Mouse (Mus musculus) liver, embryonic 13.5 days (tissue): ENCODE measurements around the gene Nrcam. TPM values are rescaled to one million over a fixed set of nuclear protein-coding genes. Genes with fewer than 3 reads are reported as not detected.
A peak's percentile ranks its signal among the peaks of the same experiment; 100 is the strongest.

Source experiments
- ATAC-seq: fragments of 200-750 bp; cut with Nextera tagmentation; 2 replicates; pipeline ENCODE4 v1.8.0; 2017; ENCODE audit warnings: low read depth, mild to moderate bottlenecking, moderate number of reproducible peaks, moderate library complexity
- DNase-seq: peaks from one replicate; pipeline ENCODE4 v3.0.0; 2022
- H3K27ac ChIP-seq: fragments of 300-500 bp; sonication (generic); 2 replicates; pipeline ENCODE4 v1.5.1; 2015; ENCODE audit warnings: moderate library complexity, mild to moderate bottlenecking, inconsistent platforms
- H3K27me3 ChIP-seq: fragments of 300-500 bp; sonication (generic); 2 replicates; pipeline ENCODE4 v1.6.1; 2015; ENCODE audit warnings: mild to moderate bottlenecking, inconsistent platforms
- H3K36me3 ChIP-seq: fragments of 300-500 bp; sonication (generic); 2 replicates; pipeline ENCODE4 v1.6.1; 2015; ENCODE audit warnings: mild to moderate bottlenecking, inconsistent platforms
- H3K4me1 ChIP-seq: fragments of 300-500 bp; sonication (generic); replicated peaks from 2 replicates; pipeline ENCODE4 v1.6.1; 2015; ENCODE audit warnings: inconsistent platforms
- H3K4me2 ChIP-seq: fragments of 300-500 bp; sonication (generic); 2 replicates; pipeline ENCODE4 v1.6.1; 2015; ENCODE audit warnings: inconsistent platforms, mild to moderate bottlenecking, moderate library complexity
- H3K4me3 ChIP-seq: fragments of 300-500 bp; sonication (generic); replicated peaks from 2 replicates; pipeline ENCODE4 v1.5.1; 2015; ENCODE audit warnings: mild to moderate bottlenecking, inconsistent platforms
- H3K9ac ChIP-seq: fragments of 300-500 bp; sonication (generic); 2 replicates; pipeline ENCODE4 v1.6.1; 2015; ENCODE audit warnings: mild to moderate bottlenecking, inconsistent platforms
- H3K9me3 ChIP-seq: fragments of 300-500 bp; sonication (generic); replicated peaks from 2 replicates; pipeline ENCODE4 v1.6.1; 2016; ENCODE audit warnings: inconsistent platforms
- WGBS: fragments of 180-500 bp; shearing (Covaris S2); methylation state at CpG from one replicate; pipeline ENCODE4 v1.1.7; 2015; ENCODE audit not compliant: insufficient replicate concordance; 5-methylcytosine and 5-hydroxymethylcytosine counted together
- polyA plus RNA-seq: library from polyadenylated mRNA; unstranded; fragments of >200 nt; fragmentation: Nextera tagmentation; extraction: Ambion mirVana; gene quantifications from 2 replicates; pipeline ENCODE4 v1.2.1, GENCODE M21; 2015

Gene Nrcam
- polyA plus RNA-seq, 1 experiment from 2014 or later: 0.36 TPM

DNA sequence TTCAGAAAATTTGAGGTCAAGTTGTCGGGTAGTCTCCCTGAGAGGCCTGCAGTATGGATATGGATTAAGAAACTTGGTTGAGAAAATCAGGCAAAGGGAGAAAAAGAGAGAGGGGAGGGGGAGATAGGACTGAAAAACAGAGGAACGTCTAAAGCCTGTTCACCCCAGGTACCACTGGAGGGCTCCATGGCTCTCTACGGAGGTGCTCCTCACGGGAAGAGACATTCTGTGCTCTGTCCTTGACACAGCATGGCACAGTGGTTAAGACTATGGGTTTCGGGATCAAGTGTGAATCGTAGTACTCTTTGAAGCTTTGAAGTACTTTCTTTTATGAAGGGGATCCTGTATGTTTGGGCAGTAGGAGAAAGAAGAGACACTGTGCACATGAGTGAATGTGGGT is 1.2 kb upstream of the Nrcam start:
- no peaks in the 10 kb centered on the region for H3K36me3 ChIP-seq
- 32% methylated on average over 6 of the region's 6 CpGs for WGBS
- DNase-seq: no peak
- peaks cover 44% of the 10 kb centered on the region for H3K27me3 ChIP-seq
- no peak for ATAC-seq
- H3K4me1 ChIP-seq: peaks cover 9% of the 10 kb centered on the region; the same call in 1 of the 2 replicates
- no peak overlapping the region for H3K27ac ChIP-seq
- H3K4me2 ChIP-seq: no peak overlapping the region
- no peak overlapping the region for H3K4me3 ChIP-seq
- no peak overlapping the region for H3K9ac ChIP-seq
- no peaks in the 10 kb centered on the region for H3K9me3 ChIP-seq

DNA sequence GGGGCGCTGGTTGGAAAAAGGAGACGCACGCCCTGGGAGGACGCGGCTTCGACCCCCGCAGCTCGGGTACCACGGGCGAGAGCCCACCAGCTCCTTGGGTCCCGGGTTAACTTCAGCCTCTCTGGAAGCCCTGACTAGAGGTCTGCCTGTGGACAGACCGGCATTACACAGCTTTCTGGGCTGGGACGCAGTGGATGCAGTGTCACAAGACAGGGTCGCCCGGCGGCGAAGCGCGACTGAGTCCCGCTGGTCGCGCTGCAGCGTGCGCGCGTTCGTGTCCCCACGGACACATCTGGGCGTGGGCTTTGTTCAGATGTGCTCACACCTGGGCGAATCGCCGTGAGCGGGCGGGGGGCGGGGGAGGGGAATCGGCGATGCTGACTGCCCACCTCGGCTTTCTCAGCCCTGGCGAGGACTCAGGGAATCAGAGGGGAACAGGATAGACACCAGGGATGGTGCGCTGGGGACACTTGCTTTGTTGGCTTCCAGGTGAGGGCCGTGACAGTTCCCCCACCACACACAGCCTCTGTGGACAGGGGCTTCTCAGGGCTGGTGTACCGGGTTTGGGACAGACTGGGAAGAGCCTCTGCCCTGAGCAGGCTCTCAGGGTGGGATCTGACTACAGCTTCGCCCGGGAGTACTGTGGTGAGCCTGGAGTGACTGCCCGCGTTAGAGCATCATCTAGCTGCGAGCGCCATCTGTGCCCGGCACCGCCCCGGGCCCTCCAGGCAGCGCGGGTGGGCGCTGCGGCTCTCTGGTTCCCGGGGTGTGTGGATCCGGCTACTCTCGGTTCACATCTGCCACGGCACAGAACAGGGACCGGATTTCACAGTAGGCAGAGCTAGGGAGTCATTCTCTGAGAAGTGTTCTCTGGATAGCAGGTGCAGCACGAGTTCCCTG is 881 bp downstream of the Nrcam start:
- ATAC-seq (0 out of 2 replicates have a peak, but pooled peaks have one; percentile 23), DNase-seq (no peak)
- under 1% methylated on average over 61 of the region's 61 CpGs for WGBS
- Histone ChIP-seq H3K9me3 (no peaks in the 10 kb centered on the region), H3K9ac (no peak overlapping the region), H3K4me2 (peak overlapping the region; percentile 72), H3K4me1 (peaks cover 9% of the 10 kb centered on the region; the same call in 1 of the 2 replicates), H3K27me3 (peaks cover 44% of the 10 kb centered on the region), H3K4me3 (peak overlapping the region; percentile 56), H3K36me3 (no peaks in the 10 kb centered on the region), H3K27ac (no peak overlapping the region)

- Histone ChIP-seq H3K4me1 (peaks cover 9% of the 10 kb centered on the region; the same call in 1 of the 2 replicates), H3K27ac (no peak overlapping the region), H3K4me2 (peak overlapping the region; percentile 72), H3K27me3 (peaks cover 44% of the 10 kb centered on the region), H3K4me3 (peak overlapping the region; percentile 56; the same call in 1 of the 2 replicates), H3K9me3 (no peaks in the 10 kb centered on the region), H3K9ac (no peak overlapping the region), H3K36me3 (no peaks in the 10 kb centered on the region)
- DNase-seq (no peak), ATAC-seq (no peak)
- WGBS: under 1% methylated on average over 9 of the region's 9 CpGs
Observed at GRCm38 (mm10) chr12:44330216-44330719, 1.6 kb downstream of the Nrcam start.

DNA sequence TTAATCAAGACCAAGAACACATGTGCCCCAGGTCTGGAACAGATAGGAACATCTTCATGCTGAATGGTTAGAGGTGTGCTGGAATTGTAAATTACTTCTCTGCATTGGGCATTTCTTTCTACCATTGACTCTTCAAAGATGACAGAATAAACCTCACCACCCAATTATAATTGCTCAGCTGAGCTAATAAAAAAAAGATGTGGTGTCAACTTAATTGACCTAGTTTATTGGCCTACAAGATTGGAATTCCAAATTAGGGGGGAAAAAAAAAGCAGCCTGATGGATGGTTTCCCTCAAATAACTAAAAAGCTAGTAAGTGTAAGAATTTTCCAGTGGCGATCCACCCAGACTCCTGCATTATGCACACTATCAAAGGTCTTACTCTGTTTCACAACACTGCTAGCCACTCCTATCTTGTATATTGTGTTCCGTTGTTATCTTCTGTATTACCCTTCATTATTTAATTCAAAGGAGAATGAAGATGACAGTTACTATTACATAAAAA is 8.5 kb downstream of the Nrcam start:
- DNase-seq (no peak), ATAC-seq (no peak)
- H3K4me2 ChIP-seq: no peak overlapping the region
- H3K4me1 ChIP-seq: no peaks in the 10 kb centered on the region
- no peak overlapping the region for H3K27ac ChIP-seq
- H3K9me3 ChIP-seq: no peaks in the 10 kb centered on the region
- WGBS: 77% methylated on average over 2 of the region's 2 CpGs
- no peak overlapping the region for H3K4me3 ChIP-seq
- no peaks in the 10 kb centered on the region for H3K27me3 ChIP-seq
- H3K36me3 ChIP-seq: no peaks in the 10 kb centered on the region
- no peak overlapping the region for H3K9ac ChIP-seq

- Histone ChIP-seq H3K9ac (no peak overlapping the region), H3K27ac (no peak overlapping the region), H3K4me2 (no peak overlapping the region), H3K4me1 (no peaks in the 10 kb centered on the region), H3K27me3 (no peaks in the 10 kb centered on the region), H3K4me3 (no peak overlapping the region), H3K9me3 (no peaks in the 10 kb centered on the region), H3K36me3 (no peaks in the 10 kb centered on the region)
- DNase-seq (no peak), ATAC-seq (no peak)
- 61% methylated on average over 8 of the region's 8 CpGs for WGBS
Observed at GRCm38 (mm10) chr12:44338195-44338622, 9.5 kb downstream of the Nrcam start.

GRCm38 (mm10) chr12:44344075-44344474 is 15.4 kb downstream of the Nrcam start:
- no peak overlapping the region for H3K4me3 ChIP-seq
- ATAC-seq: no peak
- H3K4me1 ChIP-seq: no peaks in the 10 kb centered on the region
- no peak for DNase-seq
- no peak overlapping the region for H3K4me2 ChIP-seq
- H3K9ac ChIP-seq: no peak overlapping the region
- H3K9me3 ChIP-seq: no peaks in the 10 kb centered on the region
- no peaks in the 10 kb centered on the region for H3K27me3 ChIP-seq
- WGBS: 44% methylated on average over 6 of the region's 6 CpGs
- no peaks in the 10 kb centered on the region for H3K36me3 ChIP-seq
- no peak overlapping the region for H3K27ac ChIP-seq

GRCm38 (mm10) chr12:44345251-44345650 is 16.6 kb downstream of the Nrcam start:
- DNase-seq: no peak
- Histone ChIP-seq H3K27me3 (no peaks in the 10 kb centered on the region), H3K27ac (no peak overlapping the region), H3K4me1 (no peaks in the 10 kb centered on the region), H3K9ac (no peak overlapping the region), H3K9me3 (no peaks in the 10 kb centered on the region), H3K4me2 (no peak overlapping the region), H3K36me3 (no peaks in the 10 kb centered on the region), H3K4me3 (no peak overlapping the region)
- ATAC-seq: no peak
- WGBS: 61% methylated on average over 5 of the region's 5 CpGs

GRCm38 (mm10) chr12:44346143-44346542 is 17.5 kb downstream of the Nrcam start:
- no peak overlapping the region for H3K27ac ChIP-seq
- H3K4me2 ChIP-seq: no peak overlapping the region
- H3K36me3 ChIP-seq: no peaks in the 10 kb centered on the region
- ATAC-seq (no peak), DNase-seq (no peak)
- no peaks in the 10 kb centered on the region for H3K4me1 ChIP-seq
- WGBS: 65% methylated on average over 3 of the region's 3 CpGs
- no peak overlapping the region for H3K4me3 ChIP-seq
- H3K27me3 ChIP-seq: no peaks in the 10 kb centered on the region
- H3K9me3 ChIP-seq: no peaks in the 10 kb centered on the region
- no peak overlapping the region for H3K9ac ChIP-seq

DNA sequence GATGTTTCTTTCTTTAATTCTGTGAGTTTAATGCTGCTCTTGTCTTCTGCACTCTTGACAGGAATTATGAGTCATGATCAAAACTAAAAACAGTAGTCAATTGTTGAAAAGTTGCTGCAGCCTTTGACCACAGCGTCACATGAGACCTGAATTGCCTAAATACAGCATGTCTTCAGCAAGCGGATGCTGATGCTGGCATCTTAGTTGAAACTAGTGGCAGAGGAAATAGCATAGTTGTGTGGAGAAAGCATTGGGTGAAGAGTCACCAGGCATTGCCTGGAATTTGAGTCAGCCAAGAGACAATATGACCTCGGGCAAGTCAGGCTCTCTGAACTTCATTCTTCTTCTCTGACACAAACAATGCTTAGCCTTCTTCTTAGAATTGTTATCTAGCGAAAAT is 26.4 kb downstream of the Nrcam start:
- no peak overlapping the region for H3K27ac ChIP-seq
- WGBS: 66% methylated on average over 4 of the region's 4 CpGs
- no peak for ATAC-seq
- no peak overlapping the region for H3K4me2 ChIP-seq
- no peak overlapping the region for H3K9ac ChIP-seq
- DNase-seq: no peak
- no peaks in the 10 kb centered on the region for H3K36me3 ChIP-seq
- H3K27me3 ChIP-seq: no peaks in the 10 kb centered on the region
- no peaks in the 10 kb centered on the region for H3K9me3 ChIP-seq
- H3K4me3 ChIP-seq: no peak overlapping the region
- H3K4me1 ChIP-seq: no peaks in the 10 kb centered on the region

GRCm38 (mm10) chr12:44357460-44357859 is 28.8 kb downstream of the Nrcam start:
- Histone ChIP-seq H3K4me1 (no peaks in the 10 kb centered on the region), H3K9ac (no peak overlapping the region), H3K27me3 (no peaks in the 10 kb centered on the region), H3K36me3 (no peaks in the 10 kb centered on the region), H3K4me3 (no peak overlapping the region), H3K9me3 (no peaks in the 10 kb centered on the region), H3K4me2 (no peak overlapping the region), H3K27ac (no peak overlapping the region)
- 45% methylated on average over 3 of the region's 3 CpGs for WGBS
- no peak for ATAC-seq
- no peak for DNase-seq

GRCm38 (mm10) chr12:44357881-44358280 is 29.2 kb downstream of the Nrcam start:
- 72% methylated on average over 1 of the region's 1 CpGs for WGBS
- Histone ChIP-seq H3K9me3 (no peaks in the 10 kb centered on the region), H3K4me2 (no peak overlapping the region), H3K9ac (no peak overlapping the region), H3K4me3 (no peak overlapping the region), H3K27ac (no peak overlapping the region), H3K4me1 (no peaks in the 10 kb centered on the region), H3K36me3 (no peaks in the 10 kb centered on the region), H3K27me3 (no peaks in the 10 kb centered on the region)
- DNase-seq (no peak), ATAC-seq (no peak)
